Mouse (Mus musculus) lung, postnatal 0 days (tissue): ENCODE data around the gene Spata45. TPM values are rescaled to one million over a fixed set of nuclear protein-coding genes. Genes with fewer than 3 reads are reported as not detected.
A peak's percentile ranks its signal among the peaks of the same experiment; 100 is the strongest.

ENCODE experiments used
- ATAC-seq: fragments of 200-750 bp; cut with Nextera tagmentation; 2 replicates; pipeline ENCODE4 v1.8.0; 2017; ENCODE audit warnings: moderate library complexity
- DNase-seq: peaks from one replicate; pipeline ENCODE4 v3.0.0-alpha.2; 2016; ENCODE audit warnings: low spot score
- H3K27ac ChIP-seq: fragments of 300-500 bp; sonication (generic); 2 replicates; pipeline ENCODE4 v1.5.1; 2014; ENCODE audit warnings: antibody characterized with exemption, mild to moderate bottlenecking, low read length, mixed read lengths
- H3K27me3 ChIP-seq: fragments of 300-500 bp; sonication (generic); replicated peaks from 2 replicates; pipeline ENCODE4 v1.6.1; 2014; ENCODE audit warnings: low read length, mixed read lengths; ENCODE audit not compliant: insufficient read depth
- H3K36me3 ChIP-seq: fragments of 300-500 bp; sonication (generic); 2 replicates; pipeline ENCODE4 v1.6.1; 2014; ENCODE audit warnings: low read length, mixed read lengths; ENCODE audit not compliant: insufficient read depth
- H3K4me1 ChIP-seq: fragments of 300-500 bp; sonication (generic); 2 replicates; pipeline ENCODE4 v1.6.1; 2014; ENCODE audit warnings: antibody characterized with exemption, low read depth, low read length, mixed read lengths; ENCODE audit not compliant: insufficient read depth
- H3K4me2 ChIP-seq: fragments of 300-500 bp; sonication (generic); replicated peaks from 2 replicates; pipeline ENCODE4 v1.6.1; 2014; ENCODE audit warnings: low read depth, mild to moderate bottlenecking, low read length, moderate library complexity, mixed read lengths
- H3K4me3 ChIP-seq: fragments of 300-500 bp; sonication (generic); 2 replicates; pipeline ENCODE4 v1.5.1; 2014; ENCODE audit warnings: low read depth, low read length
- H3K9ac ChIP-seq: fragments of 300-500 bp; sonication (generic); replicated peaks from 2 replicates; pipeline ENCODE4 v1.6.1; 2014; ENCODE audit warnings: low read depth, mild to moderate bottlenecking
- H3K9me3 ChIP-seq: fragments of 300-500 bp; sonication (generic); 2 replicates; pipeline ENCODE4 v1.6.1; 2016; ENCODE audit warnings: low read length, mixed read lengths
- CTCF ChIP-seq: IDR thresholded peaks from 2 replicates; pipeline ENCODE4 v1.5.1; 2016; ENCODE audit warnings: antibody characterized with exemption, mild to moderate bottlenecking
- EP300 ChIP-seq: IDR thresholded peaks from 2 replicates; pipeline ENCODE4 v1.6.1; 2016; ENCODE audit warnings: antibody characterized with exemption, mild to moderate bottlenecking, control low read depth
- WGBS: fragments of 180-500 bp; shearing (Covaris S2); extraction: QIAGEN DNeasy Blood & Tissue Kit; methylation state at CpG from one replicate; pipeline ENCODE4 v1.1.7; 2014; 5-methylcytosine and 5-hydroxymethylcytosine counted together
- polyA plus RNA-seq: library from polyadenylated mRNA; unstranded; fragments of >200 nt; fragmentation: Nextera tagmentation; extraction: Ambion mirVana; gene quantifications from 2 replicates; pipeline ENCODE4 v1.2.1, GENCODE M21; 2015

The Spata45 gene
- polyA plus RNA-seq, 1 experiment from 2014 or later: not detected

DNA sequence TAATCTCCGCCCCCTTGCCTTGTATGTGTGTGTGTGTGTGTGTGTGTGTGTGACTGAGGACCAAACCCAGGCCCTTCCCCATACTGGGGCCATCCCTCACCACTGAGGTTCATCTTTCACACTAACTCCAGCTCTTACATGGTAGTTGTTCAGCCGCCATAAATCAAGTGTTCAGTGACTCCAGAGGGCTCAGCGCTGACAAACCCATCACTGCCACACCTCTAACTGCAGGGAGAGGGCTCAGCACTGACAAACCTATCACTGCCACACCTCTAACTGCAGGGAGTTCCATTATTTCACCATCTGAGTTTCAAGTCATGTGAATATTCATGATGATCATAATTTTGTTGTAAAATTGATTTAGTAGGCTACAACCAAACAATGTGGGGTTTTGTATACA lies 17.1 kb downstream of the Spata45 start:
- Histone ChIP-seq H3K4me2 (no peak overlapping the region), H3K4me3 (no peak overlapping the region), H3K36me3 (no peaks in the 10 kb centered on the region; the same call in 1 of the 2 replicates), H3K9ac (no peak overlapping the region), H3K4me1 (no peaks in the 10 kb centered on the region), H3K27ac (no peak overlapping the region), H3K27me3 (no peaks in the 10 kb centered on the region), H3K9me3 (no peaks in the 10 kb centered on the region)
- ATAC-seq: no peak
- TF ChIP-seq CTCF: no peak
- TF ChIP-seq EP300: no peak
- DNase-seq: no peak
- 57% methylated on average over 3 of the region's 3 CpGs for WGBS

DNA sequence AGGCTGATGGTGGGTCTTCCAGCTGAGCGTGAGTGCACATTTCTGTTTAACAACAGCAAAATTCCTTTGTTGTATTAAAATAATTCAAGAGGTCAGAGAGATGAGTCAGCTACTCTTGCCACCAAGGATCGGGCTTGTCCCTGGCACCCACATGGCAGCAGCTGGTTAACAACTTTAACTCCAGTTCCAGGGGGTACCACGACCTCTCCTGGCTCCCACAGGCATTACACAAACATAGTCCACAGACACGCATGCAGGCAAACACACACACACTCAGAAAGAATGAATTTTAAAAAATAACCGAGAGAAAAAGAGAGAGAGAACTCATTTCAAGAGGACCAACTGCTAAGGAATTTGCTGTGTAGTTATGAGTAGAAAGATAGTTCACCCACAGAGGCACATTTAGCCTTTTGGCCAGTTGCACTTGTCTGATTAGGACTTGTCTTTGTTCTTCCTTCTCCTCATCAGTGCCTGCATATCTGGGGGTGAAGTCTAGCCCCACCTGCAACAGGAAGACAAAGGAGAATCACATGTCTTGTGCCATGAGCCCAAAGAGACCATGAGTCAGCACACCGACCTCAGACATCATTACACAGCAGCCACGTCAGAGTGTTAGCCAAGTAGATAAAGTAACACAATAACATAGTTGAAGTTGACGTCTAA lies 18.6 kb downstream of the Spata45 start:
- Histone ChIP-seq H3K4me2 (no peak overlapping the region), H3K4me1 (no peaks in the 10 kb centered on the region), H3K27me3 (no peaks in the 10 kb centered on the region), H3K36me3 (no peaks in the 10 kb centered on the region; the same call in 1 of the 2 replicates), H3K9ac (no peak overlapping the region), H3K27ac (no peak overlapping the region), H3K4me3 (no peak overlapping the region), H3K9me3 (no peaks in the 10 kb centered on the region)
- WGBS: 55% methylated on average over 8 of the region's 8 CpGs
- DNase-seq: no peak
- TF ChIP-seq CTCF (peak; percentile 35), EP300 (no peak)
- no peak for ATAC-seq

DNA sequence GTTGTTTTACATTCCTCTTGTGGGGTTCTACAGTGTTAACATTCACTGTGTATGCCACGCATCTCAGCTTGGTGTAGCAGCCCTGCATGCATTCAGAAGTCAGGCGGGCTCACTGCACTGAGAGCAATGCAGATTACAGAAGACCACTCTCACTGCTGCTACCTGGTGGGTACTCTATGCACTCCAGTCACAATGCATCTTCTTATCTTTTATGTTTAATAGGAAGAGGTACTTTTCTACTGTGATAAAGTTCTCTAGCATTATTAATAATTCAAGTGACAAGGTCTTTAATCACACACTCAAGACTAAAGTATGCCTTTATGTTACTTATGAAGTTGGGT lies 19.1 kb downstream of the Spata45 start:
- Histone ChIP-seq H3K4me1 (no peaks in the 10 kb centered on the region), H3K4me2 (no peak overlapping the region), H3K27ac (no peak overlapping the region), H3K36me3 (no peaks in the 10 kb centered on the region; the same call in 1 of the 2 replicates), H3K9me3 (no peaks in the 10 kb centered on the region), H3K27me3 (no peaks in the 10 kb centered on the region), H3K9ac (no peak overlapping the region), H3K4me3 (no peak overlapping the region)
- no peak for TF ChIP-seq CTCF
- TF ChIP-seq EP300: no peak
- 48% methylated on average over 2 of the region's 2 CpGs for WGBS
- DNase-seq: no peak
- no peak for ATAC-seq

DNA sequence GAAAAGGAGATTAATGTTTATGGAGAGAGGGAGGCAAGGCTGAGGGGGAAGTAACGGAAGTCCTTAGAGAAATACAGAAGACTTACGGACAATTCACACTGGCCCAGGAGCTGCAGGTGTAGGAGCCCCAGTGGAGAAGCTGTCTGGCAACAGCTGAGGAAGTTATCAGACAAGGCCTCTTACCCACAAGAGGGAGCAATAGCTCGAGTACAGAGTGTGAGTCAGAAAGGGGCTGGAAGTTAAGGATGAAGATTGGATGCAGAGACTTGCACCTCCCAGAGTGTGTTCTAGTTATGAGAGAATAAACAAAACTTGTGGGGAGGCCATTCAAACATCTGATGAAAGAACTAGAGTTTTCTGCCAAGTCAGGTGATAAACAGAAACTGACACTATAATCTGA lies 21.0 kb downstream of the Spata45 start:
- H3K4me1 ChIP-seq: peaks cover 4% of the 10 kb centered on the region; the same call in 1 of the 2 replicates
- H3K4me3 ChIP-seq: no peak overlapping the region
- H3K27ac ChIP-seq: no peak overlapping the region
- TF ChIP-seq CTCF: peak; percentile 10; the same call in 1 of the 2 replicates
- TF ChIP-seq EP300: no peak
- DNase-seq (peak; percentile 39), ATAC-seq (no peak)
- H3K4me2 ChIP-seq: no peak overlapping the region
- H3K9ac ChIP-seq: no peak overlapping the region
- H3K36me3 ChIP-seq: no peaks in the 10 kb centered on the region; the same call in 1 of the 2 replicates
- no peaks in the 10 kb centered on the region for H3K27me3 ChIP-seq
- no peaks in the 10 kb centered on the region for H3K9me3 ChIP-seq
- 53% methylated on average over 3 of the region's 3 CpGs for WGBS

- TF ChIP-seq CTCF: no peak
- no peak for TF ChIP-seq EP300
- peak; percentile 54 for ATAC-seq
- WGBS: 4% methylated on average over 15 of the region's 15 CpGs
Measured at GRCm38 (mm10) chr1:191062241-191062780, 25.9 kb downstream of the Spata45 start.

DNA sequence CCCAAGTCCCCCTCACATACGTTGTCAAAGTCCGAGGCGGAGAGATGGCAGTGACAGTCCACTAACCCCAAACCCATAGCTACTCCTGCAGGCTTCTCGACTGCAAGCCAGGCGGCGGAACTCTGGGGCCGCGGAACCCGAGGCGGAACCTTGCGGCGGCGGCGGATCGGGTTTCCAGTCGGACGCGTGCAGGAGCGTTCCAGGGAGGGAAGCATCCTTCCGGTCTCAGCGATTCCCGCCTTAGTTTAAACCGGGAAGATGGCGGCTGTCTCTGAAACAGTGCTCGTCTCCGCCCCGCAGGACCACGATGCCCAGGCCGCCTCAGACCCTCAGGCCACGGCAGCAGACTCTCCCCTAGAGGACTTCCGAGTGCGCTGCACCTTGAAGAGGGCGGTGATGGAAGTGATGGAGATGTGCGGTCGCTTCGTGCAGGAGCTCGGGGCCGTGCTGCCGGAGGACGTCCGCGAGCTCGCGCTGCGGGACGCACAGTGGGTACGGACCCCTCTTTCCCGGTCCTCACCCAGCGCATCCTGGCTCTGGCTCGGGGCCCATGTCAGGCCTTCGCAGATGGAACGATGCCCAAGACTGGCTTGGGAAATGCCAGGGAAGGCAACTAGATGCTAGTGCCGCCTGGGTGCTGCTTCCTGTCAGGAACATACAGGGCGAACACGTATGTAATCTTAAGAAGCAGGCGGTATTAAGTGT lies 26.5 kb downstream of the Spata45 start, which contains the start of the genes Tatdn3 and Nsl1:
Tatdn3 (minus strand) TSS at position 152 of the 705 bp plus-strand sequence.
Nsl1 (plus strand) TSS at position 232 of the 705 bp plus-strand sequence.
- Histone ChIP-seq H3K27ac (peak within 1 kb of the TSS; percentile 49; the same call in 1 of the 2 replicates), H3K36me3 (no peaks in the 10 kb centered on the region; the same call in 1 of the 2 replicates), H3K4me2 (peak within 1 kb of the TSS; percentile 93), H3K9ac (peak within 1 kb of the TSS; percentile 71), H3K4me1 (peaks cover 9% of the 10 kb centered on the region; the same call in 1 of the 2 replicates), H3K27me3 (no peaks in the 10 kb centered on the region), H3K9me3 (no peaks in the 10 kb centered on the region), H3K4me3 (peak within 1 kb of the TSS; percentile 67)
- peak; percentile 86 for DNase-seq
- TF ChIP-seq EP300: no peak
- peak; percentile 49 for TF ChIP-seq CTCF
- peak; percentile 92 for ATAC-seq
- WGBS: under 1% methylated on average over 56 of the region's 56 CpGs

More at GRCm38 (mm10) chr1:191062241-191062780, 25.9 kb downstream of the Spata45 start:
- H3K9ac ChIP-seq: peak overlapping the region; percentile 71
- no peaks in the 10 kb centered on the region for H3K9me3 ChIP-seq
- no peaks in the 10 kb centered on the region for H3K27me3 ChIP-seq
- peak overlapping the region; percentile 67 for H3K4me3 ChIP-seq
- H3K27ac ChIP-seq: peak overlapping the region; percentile 49; the same call in 1 of the 2 replicates
- peak overlapping the region; percentile 93 for H3K4me2 ChIP-seq
- DNase-seq: no peak
- H3K36me3 ChIP-seq: no peaks in the 10 kb centered on the region; the same call in 1 of the 2 replicates
- peaks cover 9% of the 10 kb centered on the region; the same call in 1 of the 2 replicates for H3K4me1 ChIP-seq
